Mouse (Mus musculus) adrenal gland, adult 2 months (tissue): ENCODE results near the gene 5430427O19Rik. TPM values are rescaled to one million over a fixed set of nuclear protein-coding genes. Genes with fewer than 3 reads are reported as not detected.

Experiments
- DNase-seq: peaks from one replicate; pipeline ENCODE4 v3.0.0; 2021
- long read RNA-seq: library from polyadenylated mRNA; stranded (forward); transcript quantifications from one replicate; pipeline ENCODE4 v2.0.0, GENCODE M21; 2021
- polyA plus RNA-seq: library from polyadenylated mRNA; depleted of rRNA; stranded (reverse); fragments of >200 nt; gene quantifications from 2 replicates; pipeline ENCODE4 v1.2.3, GENCODE M21; 2012; rRNA removed
- total RNA-seq, 2 experiments: library from RNA; stranded (reverse); gene quantifications; 2 replicates each; pipeline ENCODE4 v1.2.3; 2021

5430427O19Rik gene
- total RNA-seq (under 1 TPM; 0.20 to 0.55 TPM), polyA plus RNA-seq (0.02 TPM in 1 of 2 replicates, not detected in the other)
- long read RNA-seq, result 0 reads

- DNase-seq, result no peak
Measured at GRCm38 (mm10) chrX:85869914-85870483, at the start of gene 5430427O19Rik. Gene 5430427O19Rik, plus strand, starts transcription at chrX:85870354.

GRCm38 (mm10) chrX:85827719-85828453, 42.3 kb upstream of the 5430427O19Rik start:
- DNase-seq, result no peak

GRCm38 (mm10) chrX:85829000-85829399, 41.2 kb upstream of the 5430427O19Rik start:
- no peak for DNase-seq

GRCm38 (mm10) chrX:85839174-85839573, 31.0 kb upstream of the 5430427O19Rik start:
- no peak for DNase-seq

- no peak for DNase-seq
Measured at GRCm38 (mm10) chrX:85855938-85856337, 14.2 kb upstream of the 5430427O19Rik start.

GRCm38 (mm10) chrX:85857169-85857568, 13.0 kb upstream of the 5430427O19Rik start:
- DNase-seq, result no peak

- no peak for DNase-seq
Measured at GRCm38 (mm10) chrX:85868079-85868478, 2.1 kb upstream of the 5430427O19Rik start.

GRCm38 (mm10) chrX:85871371-85872056, 1.4 kb downstream of the 5430427O19Rik start:
- DNase-seq, result no peak

- no peak for DNase-seq
Measured at GRCm38 (mm10) chrX:85874367-85874766, 4.2 kb downstream of the 5430427O19Rik start.

- DNase-seq, result no peak
Measured at GRCm38 (mm10) chrX:85875951-85876350, 5.8 kb downstream of the 5430427O19Rik start.

GRCm38 (mm10) chrX:85877747-85878146, 7.6 kb downstream of the 5430427O19Rik start:
- no peak for DNase-seq

- no peak for DNase-seq
Measured at GRCm38 (mm10) chrX:85878293-85878692, 8.1 kb downstream of the 5430427O19Rik start.

- peak; percentile 13 for DNase-seq
Measured at GRCm38 (mm10) chrX:85879198-85879977, 9.2 kb downstream of the 5430427O19Rik start.

- DNase-seq, result no peak
Measured at GRCm38 (mm10) chrX:85886651-85887050, 16.5 kb downstream of the 5430427O19Rik start.

- no peak for DNase-seq
Measured at GRCm38 (mm10) chrX:85901195-85901594, 31.0 kb downstream of the 5430427O19Rik start.

GRCm38 (mm10) chrX:85919034-85919433, 48.9 kb downstream of the 5430427O19Rik start:
- DNase-seq, result peak; percentile 2

GRCm38 (mm10) chrX:85932991-85933390, 62.8 kb downstream of the 5430427O19Rik start:
- DNase-seq, result no peak

Other genes with a start within 250 kb of the 5430427O19Rik start
- gene Gk, start 93.5 kb upstream of the 5430427O19Rik start, total RNA-seq, result 100 to 1,000 TPM in 1 of 2 experiments, 10 to 100 TPM in 1; 29.2 to 106 TPM
- gene Gk, start 93.5 kb upstream of the 5430427O19Rik start, polyA plus RNA-seq, result 0.99 and 1.1 TPM in 2 replicates
- gene Samt3, start 173.8 kb downstream of the 5430427O19Rik start, total RNA-seq, result not detected
- gene Samt3, start 173.8 kb downstream of the 5430427O19Rik start, polyA plus RNA-seq, result not detected in 2 replicates